36 mouse cellular contexts compared by ENCODE assay signal in genomic region chr12:113597163-113597562, GRCm38 (mm10). TPM values are rescaled to one million over a fixed set of nuclear protein-coding genes. Genes with fewer than 3 reads are reported as not detected.
DNase-seq lines count a peak whose midpoint lies in the region; ATAC-seq and TF ChIP-seq lines count a peak whose summit lies in the region.
"Not testable (repeated sequence)": the region's sequence is repeated elsewhere in the genome, so short reads cannot be mapped to it uniquely, and the experiment has no call there.
"Had no signal": no experiment of that assay in that cellular context is flagged by ENCODE, and none has a peak within 500 bp of the region (broad histone marks: within the 10 kb centered on the region; RNA-seq: fewer than 3 reads in every experiment).

No protein-coding gene starts in this region.

- peaks cover 14% of the 10 kb centered on the region for H3K9me3 ChIP-seq in G1E (replicated peaks)

- not testable (repeated sequence) for H3K27ac ChIP-seq in left cerebral cortex, adult 2 months

- intact Hi-C loops in left cerebral cortex, adult 2 months (cut with DNase I): not testable (repeated sequence)

- H3K4me1 ChIP-seq in G1E (ENCODE audit: insufficient read depth, low read depth, low read length): not testable (repeated sequence)

- ATAC-seq in G1E (ENCODE audit: extremely low read depth, insufficient number of reproducible peaks, low FRiP score, poor library complexity, severe bottlenecking): peak; percentile 46; the same call in 1 of the 2 replicates

- DNase-seq in 3T3-L1 (ENCODE audit: low read depth, low spot score): peak; percentile 35
- peak; percentile 51 for DNase-seq in CD4-positive, CD25-positive, alpha-beta regulatory T cell, adult 2 months (ENCODE audit: low read depth, low spot score)
- not testable (repeated sequence) for DNase-seq in G1E (ENCODE audit: low spot score); left cerebral cortex, adult 2 months (ENCODE audit: extremely low spot score in 1 of 2, low spot score in 2 of 2)
- peak; percentile 1 for DNase-seq in brain, adult 2 months (ENCODE audit: low read depth, low spot score)
- peak; percentile 35 for DNase-seq in naive thymus-derived CD4-positive, alpha-beta T cell, adult 2 months (ENCODE audit: low read depth)
- DNase-seq in thymus, postnatal 14 days: peak; percentile 20

- H3K27me3 ChIP-seq in G1E (ENCODE audit: insufficient read depth, low read length): not testable (repeated sequence)

- not testable (repeated sequence) for H3K4me3 ChIP-seq in G1E (ENCODE audit: low read depth, low read length); left cerebral cortex, adult 2 months

- TF ChIP-seq CTCF in G1E (IDR thresholded peaks at IDR 0.05; ENCODE audit: low read depth, low read length): 0 out of 2 replicates have a peak, but pooled peaks have one; percentile 10
- TF ChIP-seq CTCF in left cerebral cortex, adult 2 months (IDR thresholded peaks at IDR 0.05): peak; percentile 14

- H3K36me3 ChIP-seq in G1E (replicated peaks): not testable (repeated sequence)

RNA-seq across cellular contexts. Expression of gene Adam6a, which starts 53.5 kb away (rescaled TPM):
- total RNA-seq in G1E (2014; fragmentation: Nextera tagmentation): not detected in 2 replicates
- total RNA-seq in G1E (2017): 0.16 and 0.23 TPM in 2 replicates
- not detected in 2 replicates for polyA plus RNA-seq in G1E (2012)
- total RNA-seq in left cerebral cortex, adult 2 months (2021): not detected
- total RNA-seq: adrenal gland, adult 18-20 months; adrenal gland, postnatal 25 days; forebrain, postnatal 0 days; gastrocnemius, adult 8-10 months; gastrocnemius, postnatal 4 days; heart, adult 8-10 months; heart, postnatal 10 days; hematopoietic stem cell, adult 5-6 weeks; layer of hippocampus, adult 18-20 months; layer of hippocampus, postnatal 10 days; left cerebral cortex, adult 18-20 months; left cerebral cortex, postnatal 25 days; liver, adult 2 months; megakaryocyte, adult 5-6 weeks had no signal
- polyA plus RNA-seq: cerebellum, adult 2 months; embryonic facial prominence, embryonic 10.5 days; embryonic facial prominence, embryonic 15.5 days; forebrain, embryonic 12.5 days; forebrain, postnatal 0 days; heart, embryonic 13.5 days; hindbrain, embryonic 14.5 days; inflammation-experienced regulatory T-cells, adult 6 months; kidney, embryonic 15.5 days; limb, embryonic 12.5 days; liver, adult 2 months; liver, embryonic 15.5 days; lung, embryonic 15.5 days; midbrain, embryonic 13.5 days; neural tube, embryonic 14.5 days; Patski; stomach, embryonic 14.5 days had no signal
